Mouse (Mus musculus) gonadal fat pad, adult 2 months (tissue): Measurements from ENCODE around the gene Gjb4. TPM values are rescaled to one million over a fixed set of nuclear protein-coding genes. Genes with fewer than 3 reads are reported as not detected.

Source experiments
- DNase-seq: peaks from one replicate; pipeline ENCODE4 v3.0.0-alpha.2; 2012; ENCODE audit warnings: low read depth
- polyA plus RNA-seq: library from polyadenylated mRNA; depleted of rRNA; stranded (reverse); fragments of >200 nt; gene quantifications from 2 replicates; pipeline ENCODE4 v1.2.3, GENCODE M21; 2012; rRNA removed

Gjb4 gene
- polyA plus RNA-seq, 1 experiment: 9.9 TPM

GRCm38 (mm10) chr4:127311561-127311960, 42.3 kb downstream of the Gjb4 start:
- no peak for DNase-seq

GRCm38 (mm10) chr4:127306915-127307314, 47.0 kb downstream of the Gjb4 start:
- DNase-seq: no peak

- DNase-seq: no peak
Measured at GRCm38 (mm10) chr4:127303796-127304195, 50.1 kb downstream of the Gjb4 start.

Other genes with a start within 250 kb of the Gjb4 start
- 26.4 and 29.1 TPM in 2 replicates for gene Tmem35b, start 230.4 kb downstream of the Gjb4 start, polyA plus RNA-seq
- 0.05 and 0.09 TPM in 2 replicates for gene Dlgap3, start 184.9 kb downstream of the Gjb4 start, polyA plus RNA-seq
- 28.5 and 30.3 TPM in 2 replicates for gene Smim12, start 110.3 kb downstream of the Gjb4 start, polyA plus RNA-seq
- gene Gja4, start 40.0 kb downstream of the Gjb4 start, polyA plus RNA-seq: 35.8 and 37.9 TPM in 2 replicates
- 58.2 and 90.8 TPM in 2 replicates for gene Gjb3, start 23.2 kb downstream of the Gjb4 start, polyA plus RNA-seq
- gene Gjb5, start 4.1 kb upstream of the Gjb4 start, polyA plus RNA-seq: 3.5 and 4.6 TPM in 2 replicates